Mouse (Mus musculus): Measurements from ENCODE around the gene Ccdc85a.

Ccdc85a gene

DNA sequence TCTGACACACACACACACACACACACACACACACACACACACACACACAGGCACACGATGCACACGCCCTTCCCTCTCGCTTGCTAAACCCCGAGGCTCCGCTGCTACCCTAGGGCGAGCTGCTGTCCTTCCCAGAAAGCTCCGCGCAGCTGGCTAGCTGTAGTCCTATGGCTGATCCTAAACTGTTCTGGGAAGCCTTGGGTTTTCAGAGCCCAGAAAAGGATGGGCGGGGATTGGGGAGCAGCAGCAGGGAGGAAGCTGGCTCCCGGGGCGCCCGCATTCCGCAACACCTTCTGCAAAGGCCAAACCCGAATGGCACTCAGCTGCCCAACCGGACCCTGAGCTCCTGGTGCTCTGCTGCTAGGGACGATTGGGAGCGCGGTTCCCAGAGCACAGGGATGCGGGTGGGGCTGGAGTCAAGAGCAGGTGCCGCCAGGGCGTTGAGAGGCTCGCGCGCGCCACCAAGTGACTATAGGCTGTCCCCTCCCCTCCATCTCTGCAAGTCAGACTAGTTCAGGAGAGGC, at the start of gene Ccdc85a:
Gene Ccdc85a, minus strand, starts transcription at position 414 of the 524 bp plus-strand sequence.
- peak; percentile 25 for DNase-seq (ENCODE audit: low read depth, low spot score)

DNA sequence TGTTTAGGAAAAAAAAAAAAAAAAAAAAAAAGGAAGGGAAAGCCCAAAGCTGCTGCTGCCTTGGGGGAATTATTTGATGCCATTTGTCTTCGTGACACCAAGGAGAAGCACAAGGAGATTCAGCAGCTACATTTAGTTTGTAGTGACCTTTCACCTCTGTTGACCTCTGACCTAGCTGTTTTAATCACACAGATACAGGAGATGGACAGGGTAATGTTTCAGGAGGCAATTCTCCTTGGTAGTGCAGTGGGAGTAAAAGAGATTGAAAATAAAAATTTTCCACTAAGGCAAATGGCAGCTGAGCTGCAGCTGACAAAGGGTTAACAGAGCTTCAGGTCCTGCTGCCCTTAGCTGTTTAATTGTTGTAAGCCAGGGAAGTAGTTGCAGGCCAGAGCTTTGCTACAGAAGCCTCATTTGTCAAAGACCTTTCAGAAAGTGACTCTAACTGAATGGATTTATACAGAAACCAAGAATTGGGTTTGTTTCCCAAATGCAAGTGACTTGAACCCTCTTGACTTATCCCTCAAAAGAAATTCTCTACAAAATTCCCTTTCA, 49.5 kb upstream of the Ccdc85a start:
- no peak for DNase-seq (ENCODE audit: low read depth, low spot score)

DNA sequence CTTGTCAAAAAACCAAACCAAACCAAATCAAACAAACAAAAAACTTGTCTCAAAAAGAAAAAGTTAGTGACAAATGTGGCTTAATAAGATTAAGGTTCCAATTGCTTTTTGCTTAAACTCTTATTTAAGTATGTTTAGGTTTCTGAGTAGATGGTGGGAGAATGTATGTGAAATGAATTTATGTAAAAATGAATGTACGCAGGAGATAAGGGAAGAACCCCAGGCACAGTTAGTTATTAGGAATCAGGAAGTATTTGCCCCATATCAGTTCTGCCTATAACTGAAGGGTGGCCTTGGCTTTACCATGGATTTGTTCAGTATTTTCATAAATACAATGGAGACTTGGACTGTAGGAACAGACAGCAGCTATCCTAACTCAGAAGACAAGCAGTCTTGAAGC, 49.0 kb upstream of the Ccdc85a start:
- no peak for DNase-seq (ENCODE audit: low read depth, low spot score)

DNA sequence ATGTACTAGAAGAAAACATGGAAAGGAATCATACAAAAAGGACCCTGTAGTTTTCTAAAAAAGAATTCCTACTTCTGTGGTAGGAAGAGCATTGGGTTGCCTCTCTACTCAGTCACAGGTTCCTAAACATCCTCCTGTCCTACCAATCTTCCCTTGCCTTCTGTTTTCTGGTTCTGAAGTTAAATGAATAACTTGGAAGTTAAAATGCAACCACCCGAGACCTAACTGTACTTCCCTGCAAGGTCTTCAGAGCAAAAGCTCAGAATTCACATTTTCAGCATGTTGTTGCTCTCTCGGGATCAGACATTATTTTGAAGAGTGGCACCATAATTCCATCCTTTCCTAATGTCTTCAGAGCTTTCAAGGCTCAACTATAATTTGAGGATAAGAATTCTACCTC, 46.6 kb upstream of the Ccdc85a start:
- DNase-seq (ENCODE audit: low read depth, low spot score), result no peak

DNA sequence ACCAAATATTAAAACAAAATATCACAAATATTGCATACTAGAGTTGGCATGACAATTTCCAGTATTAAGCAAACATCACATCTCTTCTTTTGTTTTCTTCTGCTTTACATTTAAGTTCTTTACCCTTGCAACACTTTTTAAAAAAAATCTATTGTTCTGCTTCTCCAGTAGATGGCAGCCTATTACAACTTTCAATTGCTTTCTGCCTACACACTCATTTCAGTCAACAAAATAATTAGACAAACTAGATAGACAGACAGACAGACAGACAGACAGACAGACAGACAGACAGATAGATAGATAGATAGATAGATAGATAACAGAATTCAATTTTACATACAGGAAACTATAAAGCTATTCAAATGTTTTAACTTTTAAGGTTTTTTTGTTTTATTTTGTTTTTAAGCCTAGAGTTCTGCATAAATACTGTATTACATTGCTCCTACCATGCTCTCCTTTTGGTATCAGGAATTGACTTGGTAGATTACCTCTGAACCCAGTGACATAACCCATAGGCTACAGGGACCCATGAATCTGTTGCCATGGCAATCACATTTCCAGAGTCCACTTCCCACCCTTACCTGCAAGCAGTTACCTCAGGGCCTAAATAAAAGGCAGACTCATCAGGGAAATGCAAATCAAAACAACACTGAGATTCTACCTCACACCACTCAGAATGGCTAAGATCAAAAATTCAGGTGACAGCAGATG, 26.8 kb upstream of the Ccdc85a start:
- no peak for DNase-seq (ENCODE audit: low read depth, low spot score)

DNA sequence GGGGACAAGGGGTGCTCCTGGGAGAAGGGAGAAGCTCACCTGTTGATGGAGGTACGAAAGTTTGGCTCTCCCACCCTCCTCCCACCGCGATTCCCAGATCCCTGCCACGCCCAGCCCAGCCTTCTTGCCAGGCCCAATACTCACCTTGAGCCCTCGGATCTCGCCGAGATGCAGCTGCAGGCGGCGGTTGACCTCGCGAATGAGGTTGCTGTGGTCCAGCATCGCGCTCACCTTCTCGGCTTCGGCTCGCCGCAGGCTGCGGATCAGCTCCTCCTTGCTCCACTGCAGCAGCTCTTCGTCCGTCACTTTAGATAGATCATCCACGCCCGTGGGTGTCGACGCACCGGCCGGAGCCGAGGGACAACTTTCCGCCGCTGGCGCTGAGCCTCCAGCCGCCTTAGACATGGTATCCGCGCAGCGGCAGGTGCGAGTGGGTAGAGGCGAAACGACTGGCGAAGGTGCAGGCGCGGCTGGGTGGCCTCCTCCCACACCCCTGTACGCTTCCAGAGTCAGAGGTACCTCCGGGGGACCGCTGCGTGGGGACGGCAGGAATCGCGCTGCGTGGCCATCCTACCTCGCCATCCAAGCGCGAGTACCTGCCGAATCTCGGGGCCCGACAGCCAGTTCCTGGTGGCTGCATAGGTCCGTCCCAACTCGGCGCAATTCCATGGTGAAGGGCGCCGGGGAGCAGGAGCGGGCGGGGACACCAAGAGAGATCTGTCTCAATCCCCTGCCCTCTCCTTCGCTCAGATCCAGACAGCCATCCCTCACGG, 800 bp downstream of the Ccdc85a start:
- no peak for DNase-seq (ENCODE audit: low read depth, low spot score)

DNA sequence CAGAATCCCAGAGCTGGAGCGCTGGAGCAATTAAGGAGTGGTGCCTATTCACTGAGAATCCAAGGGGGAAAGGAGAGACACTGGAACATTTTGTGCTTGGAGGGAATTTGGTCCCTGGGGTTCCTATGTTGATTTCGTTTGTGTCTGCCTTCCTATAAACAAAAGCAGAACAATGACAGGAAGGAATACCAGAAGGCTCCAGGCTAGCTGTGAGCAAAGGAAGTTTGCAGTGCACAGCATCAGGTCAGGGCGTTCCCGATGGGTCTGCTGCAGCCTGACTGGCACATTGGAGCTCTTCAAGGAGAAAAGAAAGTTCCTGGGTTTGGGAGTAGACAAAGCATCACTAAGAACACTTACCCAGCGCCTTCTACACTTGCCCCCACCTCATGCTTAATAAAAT, 1.9 kb downstream of the Ccdc85a start:
- peak; percentile 13 for DNase-seq (ENCODE audit: low read depth, low spot score)

DNA sequence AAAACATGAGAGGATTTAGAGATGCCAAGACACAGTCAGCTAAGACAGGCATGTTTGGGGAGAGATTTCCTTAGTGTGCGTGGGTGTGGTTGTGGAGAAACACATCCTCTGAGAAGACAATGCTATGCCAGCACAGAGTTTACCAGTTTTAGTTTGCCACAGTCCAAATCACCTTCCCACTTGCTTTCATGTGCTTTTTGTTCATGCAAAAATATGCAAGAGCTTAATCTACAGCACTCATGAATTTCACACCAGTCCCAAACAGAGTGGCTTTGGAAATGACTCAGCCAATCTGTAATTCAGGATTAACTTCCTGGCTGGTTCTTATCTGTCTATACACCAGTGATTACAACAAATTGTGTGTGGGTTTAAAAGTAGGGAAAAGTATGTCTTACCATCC, 11.7 kb downstream of the Ccdc85a start:
- DNase-seq (ENCODE audit: low read depth, low spot score), result no peak

DNA sequence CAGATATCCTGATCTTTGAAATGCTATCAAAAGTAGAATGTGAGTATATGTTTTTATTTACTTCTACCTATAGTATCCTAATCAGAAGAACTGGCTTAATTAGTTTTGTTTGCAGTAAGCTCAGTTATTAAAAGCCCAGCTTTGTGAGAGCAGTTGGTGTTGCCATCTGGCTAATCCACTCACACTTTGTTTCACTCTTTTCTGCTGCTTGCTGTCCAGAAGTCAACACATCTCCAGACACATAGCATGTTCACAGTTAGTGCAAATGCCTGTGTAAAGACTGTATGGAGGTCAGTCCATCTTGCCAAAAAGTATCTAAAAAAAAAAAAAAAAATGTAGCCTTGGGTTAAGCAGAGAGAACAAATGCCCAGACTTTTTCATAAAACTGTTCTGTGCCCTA, 27.7 kb downstream of the Ccdc85a start:
- no peak for DNase-seq (ENCODE audit: low read depth, low spot score)

DNA sequence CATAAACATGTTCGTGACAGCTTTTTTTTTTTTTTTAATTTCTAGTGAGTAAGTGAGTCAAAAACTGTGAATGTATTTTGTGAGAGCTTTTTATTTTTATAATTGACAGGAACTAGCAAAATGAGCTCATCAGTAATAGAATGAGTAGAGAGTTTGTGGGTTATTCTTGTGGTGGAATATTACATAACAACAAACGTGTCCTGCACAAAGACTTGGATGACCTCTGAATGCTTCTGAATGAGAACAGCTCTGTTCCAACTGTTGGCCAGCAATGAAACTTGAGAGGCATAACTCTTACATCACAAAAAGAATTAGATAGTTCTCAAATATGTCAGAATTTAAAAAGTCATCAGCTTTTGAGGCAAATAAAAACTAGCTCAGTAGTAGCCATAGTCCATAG, 40.7 kb downstream of the Ccdc85a start:
- peak; percentile 4 for DNase-seq (ENCODE audit: low read depth, low spot score)

DNA sequence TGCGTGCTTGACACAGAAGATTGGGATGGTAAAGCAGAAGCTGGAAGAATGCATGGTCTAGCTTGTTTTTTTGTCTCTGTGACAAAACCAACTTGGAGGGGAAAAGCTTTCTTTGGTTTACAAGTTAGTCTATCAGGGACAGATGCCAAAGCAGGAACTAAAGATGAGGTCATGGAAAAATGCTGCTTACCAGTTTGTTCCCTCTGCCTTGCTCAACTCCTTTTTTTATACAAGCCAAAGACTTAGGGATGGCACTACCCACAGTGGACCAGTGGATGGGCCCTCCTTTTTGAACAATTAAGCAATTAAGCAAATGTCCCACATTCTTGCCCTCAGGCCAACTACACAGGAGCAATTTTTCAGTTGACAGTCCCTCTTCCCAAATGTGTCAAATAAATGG, 42.8 kb downstream of the Ccdc85a start:
- no peak for DNase-seq (ENCODE audit: low read depth, low spot score)

DNA sequence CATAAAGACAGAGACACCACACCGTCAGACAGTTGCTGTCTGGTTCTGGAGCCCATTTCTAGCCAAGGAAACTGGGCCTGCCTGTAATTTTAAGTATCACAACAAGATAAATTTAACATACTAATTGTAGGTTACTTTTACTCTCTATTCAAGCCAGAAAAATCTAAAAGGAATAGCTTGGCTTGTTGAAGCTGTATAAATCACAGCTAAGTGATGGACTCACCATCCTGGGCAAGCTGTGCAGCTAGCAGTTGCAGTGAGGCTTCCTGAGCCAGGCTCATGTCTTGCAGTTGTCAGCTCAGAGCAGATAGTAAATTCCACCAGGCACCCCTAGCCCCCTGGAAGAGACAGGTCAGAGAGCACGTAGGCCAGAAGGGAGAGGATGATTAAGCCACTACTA, 50.8 kb downstream of the Ccdc85a start:
- DNase-seq (ENCODE audit: low read depth, low spot score), result no peak

DNA sequence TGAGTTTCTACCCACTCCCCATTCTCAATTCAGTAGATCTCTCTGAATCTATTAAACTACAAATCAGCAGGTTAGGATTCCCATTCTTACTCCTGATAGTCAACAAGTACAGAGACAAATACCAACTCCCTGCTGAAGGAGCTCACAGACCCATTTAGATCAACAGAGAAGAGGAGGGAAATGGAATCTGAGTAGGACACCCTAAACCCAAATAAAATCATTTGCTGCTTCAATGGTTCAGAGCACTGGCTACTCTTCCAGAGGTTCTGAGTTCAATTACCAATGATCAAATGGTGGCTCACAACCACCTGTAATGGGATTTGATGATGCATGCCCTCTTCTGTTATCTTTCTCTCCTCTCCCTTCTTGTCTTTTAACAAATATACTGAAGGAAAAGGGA, 82.9 kb downstream of the Ccdc85a start:
- DNase-seq (ENCODE audit: low read depth, low spot score), result no peak

DNA sequence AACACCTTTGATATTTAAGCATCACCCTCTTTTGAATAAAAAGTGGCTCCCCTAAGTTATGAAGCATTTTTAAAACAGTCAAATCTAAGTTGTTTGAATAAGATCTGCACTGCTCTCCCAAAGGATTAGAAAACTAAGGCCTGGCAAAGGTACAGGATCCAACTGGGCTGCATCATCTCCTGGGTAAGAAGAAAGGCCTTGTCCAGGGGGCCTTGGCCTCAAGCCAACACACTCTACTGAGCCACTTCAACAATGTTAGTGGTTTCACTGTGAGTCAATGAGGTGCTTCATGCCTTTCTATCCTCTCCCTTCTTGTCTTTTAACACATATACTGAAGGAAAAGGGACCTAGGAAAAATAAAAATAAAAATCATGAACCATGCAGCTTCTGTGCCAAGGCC, 87.1 kb downstream of the Ccdc85a start:
- DNase-seq (ENCODE audit: low read depth, low spot score), result no peak

DNA sequence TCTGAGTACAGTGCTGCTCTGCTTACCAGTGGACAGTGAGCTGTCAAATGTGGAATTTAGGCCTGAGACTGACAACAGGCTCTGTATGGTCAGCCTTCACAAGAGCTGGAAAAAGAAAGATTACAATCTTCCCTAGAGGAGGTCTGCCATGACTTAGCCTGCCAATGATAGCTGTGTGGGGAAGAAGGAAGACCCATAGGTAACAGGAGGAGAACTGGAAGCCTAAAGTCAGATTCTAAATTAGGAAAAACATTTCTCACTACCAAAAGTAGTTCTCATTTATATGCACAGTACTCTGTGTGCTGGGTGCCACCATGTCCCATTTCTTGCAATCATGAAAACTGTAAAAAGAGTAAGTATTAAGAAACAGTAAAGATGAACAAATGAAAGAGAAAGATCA, 90.8 kb downstream of the Ccdc85a start:
- DNase-seq (ENCODE audit: low read depth, low spot score), result no peak

DNA sequence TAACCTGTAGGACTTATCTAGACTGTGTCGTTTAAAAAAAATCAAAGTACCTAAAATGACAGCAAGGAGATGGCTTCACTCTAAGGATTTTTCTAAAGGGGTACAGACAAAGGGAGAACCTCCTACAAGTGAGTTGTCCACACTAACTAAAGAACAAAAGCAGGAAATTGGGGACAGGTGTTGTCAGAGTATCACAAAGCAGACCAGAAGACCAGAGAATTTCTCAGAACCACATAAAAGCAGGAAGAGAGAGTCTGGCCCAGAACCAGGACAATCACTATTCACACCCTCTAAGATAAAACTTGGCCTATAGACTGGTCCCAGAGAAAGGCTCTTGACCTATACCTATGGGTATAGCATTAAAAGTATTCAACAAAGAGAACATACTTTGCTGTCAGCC, 92.8 kb downstream of the Ccdc85a start:
- DNase-seq (ENCODE audit: low read depth, low spot score), result no peak

DNA sequence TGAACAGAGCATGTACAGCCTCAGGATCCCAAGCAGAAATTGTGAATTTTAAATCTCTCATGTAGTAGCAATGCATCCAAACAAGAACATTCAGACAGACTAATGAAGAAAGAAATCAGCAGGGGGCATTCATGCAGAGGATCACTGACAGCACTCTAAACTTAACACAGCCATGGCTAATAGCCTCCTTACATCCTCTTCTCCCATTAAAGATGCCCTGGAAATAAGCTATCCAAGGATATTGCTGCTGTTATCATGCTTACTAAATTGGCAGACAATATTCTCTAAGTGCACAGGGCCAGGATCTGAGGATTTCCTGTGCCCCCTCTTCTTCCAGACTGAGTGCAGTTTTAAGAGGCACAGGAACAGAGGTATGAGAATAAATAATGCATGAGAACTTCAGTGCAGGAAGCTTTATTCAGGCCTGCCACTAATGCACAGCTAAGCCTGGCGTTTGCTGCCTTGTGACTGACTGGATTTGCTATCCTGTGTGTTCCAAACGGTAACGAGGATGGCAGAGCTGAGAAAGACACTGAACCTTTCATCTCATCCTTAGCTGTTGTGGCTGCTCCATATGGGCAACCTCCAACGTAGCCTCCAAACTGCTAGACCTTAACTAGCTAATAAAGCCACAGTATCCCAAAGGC, 99.9 kb downstream of the Ccdc85a start:
- DNase-seq (ENCODE audit: low read depth, low spot score), result no peak

DNA sequence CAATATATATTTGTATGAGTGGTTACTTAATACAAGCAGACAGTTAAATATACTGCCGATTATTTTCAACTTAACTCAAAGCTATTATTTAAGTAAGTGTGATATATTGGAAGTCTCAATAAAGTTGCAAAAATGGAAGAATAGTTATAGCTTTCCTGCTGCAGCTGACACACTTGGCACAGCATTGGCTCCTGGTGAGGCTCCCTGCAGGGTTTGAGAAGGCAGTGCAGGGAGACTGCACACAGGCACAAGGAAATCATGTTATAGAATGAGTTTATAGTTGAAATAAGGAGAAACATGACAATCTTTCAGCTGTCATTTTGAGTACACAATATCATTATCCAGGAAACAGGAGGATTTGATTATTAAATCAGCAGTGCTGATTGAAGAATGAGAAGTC, 107.0 kb downstream of the Ccdc85a start:
- no peak for DNase-seq (ENCODE audit: low read depth, low spot score)

DNA sequence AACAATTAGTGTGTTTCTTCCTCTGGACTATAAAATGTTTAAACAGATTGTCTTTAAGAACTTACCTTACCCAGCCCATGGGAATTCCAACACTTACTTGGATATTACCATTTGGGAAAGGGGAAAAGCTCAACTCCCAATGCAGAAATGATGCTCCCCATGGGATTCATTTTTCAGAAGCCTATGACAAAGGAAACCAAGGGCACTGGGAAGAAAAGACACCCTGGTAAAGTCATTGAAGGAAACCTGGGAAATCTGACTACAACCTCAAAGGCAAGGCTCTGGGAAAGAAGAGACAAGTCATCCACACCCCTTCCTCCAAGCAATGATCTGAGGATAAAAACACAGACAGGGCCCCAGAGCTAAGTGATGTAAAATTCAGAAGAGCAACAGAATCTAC, 118.4 kb downstream of the Ccdc85a start:
- peak; percentile 32 for DNase-seq (ENCODE audit: low read depth, low spot score)

DNA sequence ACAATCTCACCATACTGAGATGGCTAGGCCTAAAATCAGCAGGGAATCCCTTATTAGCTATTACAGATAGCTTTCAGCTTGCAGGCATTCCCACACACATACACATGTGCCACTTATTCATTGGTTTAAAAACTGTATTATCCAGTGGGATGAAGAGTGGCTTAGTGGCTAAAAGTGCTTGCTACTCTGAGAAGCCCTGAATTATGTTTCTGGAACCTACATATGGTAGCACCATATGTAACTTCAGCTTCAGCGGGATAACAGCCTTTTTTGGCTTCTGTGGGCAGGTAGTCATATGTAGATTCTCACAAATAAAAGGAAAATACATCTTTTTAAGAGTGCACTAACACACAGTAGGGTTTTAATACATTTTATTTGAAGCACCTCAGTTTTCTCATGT, 119.2 kb downstream of the Ccdc85a start:
- no peak for DNase-seq (ENCODE audit: low read depth, low spot score)

DNA sequence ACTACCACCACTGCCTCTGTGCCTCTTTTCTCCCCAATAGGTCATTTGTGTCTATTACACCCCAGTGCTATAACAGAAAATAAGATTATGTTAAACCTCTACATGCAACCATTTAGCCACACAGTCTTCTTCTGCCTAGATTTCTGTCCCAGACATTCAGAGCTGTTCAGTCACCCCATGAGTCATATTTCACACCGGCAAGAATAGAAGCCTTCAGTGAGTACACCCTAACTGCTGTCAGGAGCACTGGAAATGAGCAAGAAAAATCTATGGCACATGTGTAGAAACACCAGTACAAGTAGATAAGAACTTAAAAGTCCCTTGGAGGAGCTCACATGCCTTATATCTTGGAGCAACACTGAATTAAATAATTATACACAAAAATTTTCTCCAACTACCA, 125.0 kb downstream of the Ccdc85a start:
- no peak for DNase-seq (ENCODE audit: low read depth, low spot score)

DNA sequence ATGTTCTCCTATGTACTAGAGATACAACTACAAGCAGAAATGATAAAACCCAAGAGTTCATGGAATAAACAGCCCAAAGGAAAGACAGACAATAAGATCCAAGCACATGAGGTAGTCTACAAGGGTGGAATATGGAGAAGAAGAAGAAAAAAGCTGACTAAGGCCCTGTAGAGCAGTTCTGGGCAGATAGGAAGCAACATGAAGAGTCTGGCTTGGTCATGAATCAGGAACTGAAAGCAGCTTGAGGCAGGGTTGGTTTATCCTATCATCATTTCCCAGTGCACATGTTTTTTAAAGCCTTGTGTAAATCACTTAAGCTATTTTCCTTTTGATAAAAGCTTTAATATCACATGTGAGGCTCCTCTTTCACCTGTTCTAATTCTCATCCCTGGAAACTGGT, 144.2 kb downstream of the Ccdc85a start:
- no peak for DNase-seq (ENCODE audit: low read depth, low spot score)

Measured in skeletal muscle tissue, adult 2 months (tissue).